Mouse (Mus musculus): Measurements from ENCODE around the gene Shank2.

Shank2 gene

GRCm38 (mm10) chr7:144174329-144174728 is 172.6 kb downstream of the Shank2 start:
- no peak for DNase-seq

GRCm38 (mm10) chr7:144175025-144175424 is 173.3 kb downstream of the Shank2 start:
- DNase-seq: peak; percentile 73

GRCm38 (mm10) chr7:144175481-144176233 is 173.9 kb downstream of the Shank2 start:
- peak; percentile 80 for DNase-seq

GRCm38 (mm10) chr7:144176234-144176730 is 174.6 kb downstream of the Shank2 start:
- DNase-seq: no peak

- no peak for DNase-seq
These were observed 177.7 kb downstream of the Shank2 start for GRCm38 (mm10) chr7:144179436-144179835.

- DNase-seq: peak; percentile 80
These were observed 179.2 kb downstream of the Shank2 start for GRCm38 (mm10) chr7:144180885-144181284.

- no peak for DNase-seq
These were observed 186.2 kb downstream of the Shank2 start for GRCm38 (mm10) chr7:144187869-144188430.

GRCm38 (mm10) chr7:144189446-144189845 is 187.7 kb downstream of the Shank2 start:
- DNase-seq: no peak

GRCm38 (mm10) chr7:144198491-144198890 is 196.8 kb downstream of the Shank2 start:
- DNase-seq: no peak

GRCm38 (mm10) chr7:144202017-144202682 is 200.4 kb downstream of the Shank2 start:
- DNase-seq: no peak

- no peak for DNase-seq
These were observed 202.6 kb downstream of the Shank2 start for GRCm38 (mm10) chr7:144204290-144204689.

- no peak for DNase-seq
These were observed 203.4 kb downstream of the Shank2 start for GRCm38 (mm10) chr7:144205161-144205560.

- no peak for DNase-seq
These were observed 204.1 kb downstream of the Shank2 start for GRCm38 (mm10) chr7:144205837-144206236.

- DNase-seq: no peak
These were observed 204.5 kb downstream of the Shank2 start for GRCm38 (mm10) chr7:144206254-144206653.

GRCm38 (mm10) chr7:144207100-144207499 is 205.4 kb downstream of the Shank2 start:
- DNase-seq: peak; percentile 17

- DNase-seq: peak; percentile 94
These were observed 206.1 kb downstream of the Shank2 start for GRCm38 (mm10) chr7:144207849-144208248.

GRCm38 (mm10) chr7:144208628-144209027 is 206.9 kb downstream of the Shank2 start:
- DNase-seq: peak; percentile 19

GRCm38 (mm10) chr7:144210526-144210925 is 208.8 kb downstream of the Shank2 start:
- DNase-seq: no peak

GRCm38 (mm10) chr7:144212694-144213093 is 211.0 kb downstream of the Shank2 start:
- no peak for DNase-seq

GRCm38 (mm10) chr7:144217192-144217591 is 215.5 kb downstream of the Shank2 start:
- peak; percentile 82 for DNase-seq

- DNase-seq: no peak
These were observed 227.0 kb downstream of the Shank2 start for GRCm38 (mm10) chr7:144228683-144229082.

GRCm38 (mm10) chr7:144229421-144229820 is 227.7 kb downstream of the Shank2 start:
- DNase-seq: no peak

- DNase-seq: peak; percentile 32
These were observed 230.5 kb downstream of the Shank2 start for GRCm38 (mm10) chr7:144232132-144232706.

Measured in retina, postnatal 1 day (tissue).